Mouse (Mus musculus) midbrain, embryonic 11.5 days (tissue): ENCODE results near the gene Nkpd1. TPM values are rescaled to one million over a fixed set of nuclear protein-coding genes. Genes with fewer than 3 reads are reported as not detected.

ENCODE experiments used
- ATAC-seq: fragments of 200-750 bp; cut with Nextera tagmentation; 2 replicates; pipeline ENCODE4 v1.8.0; 2017; ENCODE audit warnings: moderate TSS enrichment, moderate library complexity; ENCODE audit not compliant: low FRiP score
- DNase-seq: peaks from one replicate; pipeline ENCODE4 v3.0.0; 2015; ENCODE audit warnings: low spot score; ENCODE audit errors: missing footprints
- H3K27ac ChIP-seq: fragments of 300-500 bp; sonication (generic); 2 replicates; pipeline ENCODE4 v1.5.1; 2014; ENCODE audit warnings: low read depth, low read length
- H3K27me3 ChIP-seq: fragments of 300-500 bp; sonication (generic); 2 replicates; pipeline ENCODE4 v1.6.1; 2014; ENCODE audit warnings: mild to moderate bottlenecking, low read length, moderate library complexity, mixed read lengths; ENCODE audit not compliant: control insufficient read depth, insufficient read depth
- H3K36me3 ChIP-seq: fragments of 300-500 bp; sonication (generic); 2 replicates; pipeline ENCODE4 v1.6.1; 2014; ENCODE audit warnings: mild to moderate bottlenecking, low read length, moderate library complexity, mixed read lengths; ENCODE audit not compliant: control insufficient read depth, insufficient read depth
- H3K4me1 ChIP-seq: fragments of 300-500 bp; sonication (generic); 2 replicates; pipeline ENCODE4 v1.6.1; 2014; ENCODE audit warnings: low read length; ENCODE audit not compliant: control insufficient read depth, insufficient read depth
- H3K4me2 ChIP-seq: fragments of 300-500 bp; sonication (generic); 2 replicates; pipeline ENCODE4 v1.6.1; 2014; ENCODE audit warnings: mild to moderate bottlenecking, moderate library complexity
- H3K4me3 ChIP-seq: fragments of 300-500 bp; sonication (generic); 2 replicates; pipeline ENCODE4 v1.5.1; 2014; ENCODE audit warnings: low read depth, low read length
- H3K9ac ChIP-seq: fragments of 300-500 bp; sonication (generic); 2 replicates; pipeline ENCODE4 v1.6.1; 2014; ENCODE audit warnings: low read length
- H3K9me3 ChIP-seq: fragments of 300-500 bp; sonication (generic); 2 replicates; pipeline ENCODE4 v1.6.1; 2016; ENCODE audit warnings: low read length; ENCODE audit not compliant: control insufficient read depth
- WGBS: fragments of 180-500 bp; shearing (Covaris S2); extraction: QIAGEN DNeasy Blood & Tissue Kit; methylation state at CpG from one replicate; pipeline ENCODE4 v1.1.7; 2014; 5-methylcytosine and 5-hydroxymethylcytosine counted together
- polyA plus RNA-seq: library from polyadenylated mRNA; unstranded; fragments of >200 nt; fragmentation: Nextera tagmentation; extraction: Ambion mirVana; gene quantifications from 2 replicates; pipeline ENCODE4 v1.2.1, GENCODE M21; 2014

Gene Nkpd1
- polyA plus RNA-seq, 1 experiment from 2014 or later = not detected

DNA sequence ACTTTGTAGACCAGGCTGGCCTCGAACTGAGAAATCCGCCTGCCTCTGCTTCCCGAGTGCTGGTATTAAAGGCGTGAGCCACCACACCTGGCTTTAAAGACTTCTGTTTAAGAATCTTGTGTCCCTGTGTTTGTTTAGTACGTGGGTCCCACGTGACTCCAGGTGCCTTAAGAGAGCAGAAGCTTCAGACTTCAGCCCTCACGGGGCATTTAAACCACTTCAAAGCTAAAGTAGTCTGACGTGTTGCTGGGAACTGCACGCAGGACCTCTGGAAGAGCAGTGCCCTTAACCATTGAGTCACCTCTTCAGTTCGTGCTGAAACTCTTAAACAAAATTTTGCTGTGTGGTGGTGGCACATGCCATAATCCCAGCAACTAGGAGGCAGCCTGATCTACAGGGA, 31.8 kb downstream of the Nkpd1 start:
- no peak for DNase-seq
- no peak for ATAC-seq
- 92% methylated on average over 10 of the region's 10 CpGs for WGBS
- Histone ChIP-seq H3K4me2 (no peak overlapping the region), H3K4me1 (no peaks in the 10 kb centered on the region), H3K9ac (no peak overlapping the region), H3K27me3 (no peaks in the 10 kb centered on the region), H3K9me3 (no peaks in the 10 kb centered on the region), H3K36me3 (no peaks in the 10 kb centered on the region; the same call in 1 of the 2 replicates), H3K27ac (no peak overlapping the region), H3K4me3 (no peak overlapping the region)

DNA sequence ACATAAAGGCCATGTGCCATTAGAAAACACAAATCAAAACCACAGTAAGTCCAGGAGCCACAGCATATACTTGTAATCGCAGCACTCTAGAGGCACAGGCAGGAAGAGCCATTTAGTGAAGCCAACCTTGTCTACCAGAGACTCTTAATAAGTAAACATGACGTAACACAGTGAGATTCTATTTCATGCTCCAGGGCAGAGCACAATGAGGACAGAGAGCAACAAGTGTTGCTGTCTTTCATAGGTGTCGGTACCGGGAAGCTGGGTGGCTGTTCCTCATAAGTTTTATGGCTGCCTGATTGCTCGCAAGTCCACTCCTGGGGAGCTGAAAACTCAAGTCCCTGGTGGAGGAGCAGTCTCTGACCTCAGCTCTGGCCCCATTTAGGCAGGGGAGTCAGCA, 34.0 kb downstream of the Nkpd1 start:
- no peak for ATAC-seq
- 93% methylated on average over 5 of the region's 5 CpGs for WGBS
- no peaks in the 10 kb centered on the region; the same call in 1 of the 2 replicates for H3K36me3 ChIP-seq
- H3K4me2 ChIP-seq = no peak overlapping the region
- H3K4me1 ChIP-seq = no peaks in the 10 kb centered on the region
- H3K9me3 ChIP-seq = no peaks in the 10 kb centered on the region
- no peak overlapping the region for H3K4me3 ChIP-seq
- no peak for DNase-seq
- H3K27me3 ChIP-seq = no peaks in the 10 kb centered on the region
- H3K27ac ChIP-seq = no peak overlapping the region
- no peak overlapping the region for H3K9ac ChIP-seq

DNA sequence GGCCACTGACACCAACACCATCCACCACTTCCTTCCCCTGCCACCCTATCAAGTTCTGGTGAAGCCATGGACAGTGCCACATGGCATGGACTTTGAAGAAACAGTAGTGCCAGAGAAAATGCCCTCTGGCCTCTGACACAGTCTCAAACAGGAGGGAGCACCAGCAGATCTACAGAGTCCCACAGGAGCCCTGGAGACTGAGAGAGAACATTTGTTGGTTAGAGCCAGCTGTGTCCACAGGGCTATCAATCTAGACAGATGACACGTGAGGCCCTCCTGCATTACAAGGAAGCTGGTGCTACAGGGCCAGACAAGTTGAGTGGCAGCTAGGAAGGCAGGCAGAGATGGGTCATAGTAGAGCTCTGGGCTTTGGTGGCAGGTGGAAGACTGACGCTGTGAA, 34.8 kb downstream of the Nkpd1 start:
- H3K9me3 ChIP-seq = no peaks in the 10 kb centered on the region
- H3K27me3 ChIP-seq = no peaks in the 10 kb centered on the region
- no peak overlapping the region for H3K27ac ChIP-seq
- H3K4me2 ChIP-seq = no peak overlapping the region
- H3K4me1 ChIP-seq = no peaks in the 10 kb centered on the region
- no peak overlapping the region for H3K9ac ChIP-seq
- WGBS = 84% methylated on average over 2 of the region's 2 CpGs
- no peak for DNase-seq
- H3K4me3 ChIP-seq = no peak overlapping the region
- H3K36me3 ChIP-seq = no peaks in the 10 kb centered on the region; the same call in 1 of the 2 replicates
- no peak for ATAC-seq

DNA sequence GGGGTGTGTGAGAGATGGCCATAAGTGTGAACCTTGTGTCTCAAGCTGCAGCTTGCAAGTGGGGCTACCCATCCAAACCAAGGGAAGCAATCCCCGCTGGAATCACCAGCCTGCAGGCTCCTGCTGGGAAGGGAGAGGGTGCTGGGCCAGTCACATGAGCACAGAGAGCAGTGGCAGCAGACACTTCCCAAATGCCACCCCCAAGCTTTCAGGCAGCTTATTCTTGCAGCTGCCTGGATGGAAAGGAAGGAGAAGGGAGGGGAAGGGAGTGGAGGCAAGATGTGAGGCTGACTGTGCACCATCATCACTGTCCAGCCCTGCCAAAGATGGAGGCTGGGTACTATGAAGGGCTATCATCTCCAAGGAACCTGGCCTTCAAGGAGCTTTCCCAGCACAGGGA, 36.5 kb downstream of the Nkpd1 start:
- Histone ChIP-seq H3K4me3 (no peak overlapping the region), H3K27me3 (no peaks in the 10 kb centered on the region), H3K9ac (no peak overlapping the region), H3K9me3 (no peaks in the 10 kb centered on the region), H3K36me3 (no peaks in the 10 kb centered on the region; the same call in 1 of the 2 replicates), H3K4me1 (peaks cover 4% of the 10 kb centered on the region; the same call in 1 of the 2 replicates), H3K4me2 (no peak overlapping the region), H3K27ac (no peak overlapping the region)
- ATAC-seq (no peak), DNase-seq (no peak)
- WGBS = 80% methylated on average over 1 of the region's 1 CpGs

DNA sequence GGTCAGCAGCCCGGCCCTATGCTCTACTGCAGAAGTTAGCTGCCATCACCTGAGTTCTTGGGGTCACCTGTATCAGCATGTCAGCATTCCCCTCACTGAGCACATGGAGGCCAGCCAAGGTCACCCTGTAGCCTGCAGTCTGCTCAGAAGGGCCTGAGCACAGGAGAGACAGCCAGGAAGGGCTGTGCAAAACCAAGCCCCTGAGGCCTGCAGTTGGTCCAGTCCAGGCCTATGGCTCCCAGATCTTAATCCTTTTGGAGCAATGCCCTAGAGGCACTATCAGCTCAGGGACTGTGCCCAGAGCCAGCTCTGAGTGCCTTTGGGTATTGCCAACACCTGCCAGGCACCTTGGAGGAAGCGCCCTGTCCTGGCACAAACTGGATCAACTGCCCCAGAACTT, 39.4 kb downstream of the Nkpd1 start:
- no peaks in the 10 kb centered on the region for H3K9me3 ChIP-seq
- peaks cover 18% of the 10 kb centered on the region for H3K4me1 ChIP-seq
- H3K4me3 ChIP-seq = no peak overlapping the region
- no peak for ATAC-seq
- no peak for DNase-seq
- H3K27me3 ChIP-seq = no peaks in the 10 kb centered on the region
- H3K9ac ChIP-seq = no peak overlapping the region
- H3K36me3 ChIP-seq = no peaks in the 10 kb centered on the region; the same call in 1 of the 2 replicates
- H3K27ac ChIP-seq = no peak overlapping the region
- no peak overlapping the region for H3K4me2 ChIP-seq
- WGBS = 96% methylated on average over 2 of the region's 2 CpGs

DNA sequence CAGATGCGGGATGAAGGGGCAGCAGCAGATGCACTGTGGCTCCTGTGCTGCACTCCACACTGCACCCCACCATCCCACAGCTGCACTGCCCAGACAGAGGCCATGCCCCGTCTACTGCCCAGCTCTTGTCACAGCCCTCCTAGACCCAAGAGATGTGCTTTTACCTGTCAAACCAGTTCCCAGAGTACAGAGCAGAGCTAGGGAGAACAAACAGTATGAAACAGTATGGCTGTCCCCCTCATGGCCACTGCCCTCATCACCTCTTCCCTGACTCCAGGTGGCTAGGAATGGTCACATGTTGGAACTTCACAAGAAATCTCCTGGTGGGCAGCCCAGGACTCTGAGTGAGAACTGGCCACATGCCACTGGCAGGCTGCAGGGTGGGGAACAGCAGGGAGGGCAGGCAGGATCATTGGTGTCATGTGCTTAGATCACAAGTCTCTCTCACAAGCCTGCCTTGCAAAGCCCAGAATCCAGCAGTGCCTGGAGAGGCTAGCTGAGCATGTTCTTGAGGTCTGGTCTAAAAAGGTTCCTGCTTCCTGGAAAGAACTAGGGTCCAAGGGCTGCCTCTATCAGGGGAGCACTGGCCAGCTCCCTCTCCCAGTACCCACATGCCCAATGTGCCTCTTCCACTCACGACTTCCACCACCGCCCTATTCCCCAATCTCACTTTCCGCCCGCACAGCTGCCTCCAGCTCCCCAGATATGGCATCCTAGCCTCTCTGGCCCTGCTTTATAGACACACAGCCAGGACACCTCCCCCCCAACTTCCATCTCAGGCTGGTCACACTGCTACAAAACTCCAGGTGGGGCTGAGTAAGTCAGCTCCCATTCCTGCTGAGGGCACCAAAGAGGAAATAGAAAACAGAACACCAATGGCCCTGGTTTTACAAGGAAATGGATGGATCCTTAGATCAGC, 40.6 kb downstream of the Nkpd1 start:
- H3K4me2 ChIP-seq = no peak overlapping the region
- 96% methylated on average over 6 of the region's 6 CpGs for whole genome bisulfite sequencing
- H3K9ac ChIP-seq = no peak overlapping the region; the same call in 1 of the 2 replicates
- ATAC-seq = no peak
- H3K9me3 ChIP-seq = no peaks in the 10 kb centered on the region
- no peak overlapping the region for H3K27ac ChIP-seq
- no peaks in the 10 kb centered on the region for H3K27me3 ChIP-seq
- H3K4me3 ChIP-seq = no peak overlapping the region
- no peak for DNase-seq
- no peaks in the 10 kb centered on the region; the same call in 1 of the 2 replicates for H3K36me3 ChIP-seq
- peaks cover 21% of the 10 kb centered on the region for H3K4me1 ChIP-seq

DNA sequence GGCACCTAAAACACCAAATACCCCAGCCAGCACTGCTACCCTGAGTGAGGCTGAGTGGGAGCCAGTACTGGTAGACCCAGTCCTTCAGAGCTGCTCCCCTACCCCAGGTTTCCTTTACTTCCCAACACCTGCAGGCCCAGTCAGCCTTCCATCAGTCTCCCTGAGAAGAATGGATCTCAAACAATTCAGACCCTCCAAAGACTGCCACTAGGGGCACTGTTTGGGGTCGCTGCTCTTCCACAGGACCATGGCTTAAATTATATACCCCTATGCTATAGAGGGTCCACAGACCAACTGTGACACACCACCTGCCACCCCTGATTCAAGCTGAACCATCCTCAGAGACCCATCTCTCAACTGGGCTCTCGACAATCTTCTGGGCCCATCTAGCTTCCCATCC, 41.3 kb downstream of the Nkpd1 start:
- DNase-seq (peak; percentile 95), ATAC-seq (no peak)
- Histone ChIP-seq H3K36me3 (no peaks in the 10 kb centered on the region; the same call in 1 of the 2 replicates), H3K4me1 (peaks cover 21% of the 10 kb centered on the region), H3K9ac (peak overlapping the region; percentile 30), H3K4me3 (no peak overlapping the region), H3K27ac (no peak overlapping the region), H3K27me3 (no peaks in the 10 kb centered on the region), H3K4me2 (no peak overlapping the region), H3K9me3 (no peaks in the 10 kb centered on the region)
- 49% methylated on average over 2 of the region's 2 CpGs for WGBS

DNA sequence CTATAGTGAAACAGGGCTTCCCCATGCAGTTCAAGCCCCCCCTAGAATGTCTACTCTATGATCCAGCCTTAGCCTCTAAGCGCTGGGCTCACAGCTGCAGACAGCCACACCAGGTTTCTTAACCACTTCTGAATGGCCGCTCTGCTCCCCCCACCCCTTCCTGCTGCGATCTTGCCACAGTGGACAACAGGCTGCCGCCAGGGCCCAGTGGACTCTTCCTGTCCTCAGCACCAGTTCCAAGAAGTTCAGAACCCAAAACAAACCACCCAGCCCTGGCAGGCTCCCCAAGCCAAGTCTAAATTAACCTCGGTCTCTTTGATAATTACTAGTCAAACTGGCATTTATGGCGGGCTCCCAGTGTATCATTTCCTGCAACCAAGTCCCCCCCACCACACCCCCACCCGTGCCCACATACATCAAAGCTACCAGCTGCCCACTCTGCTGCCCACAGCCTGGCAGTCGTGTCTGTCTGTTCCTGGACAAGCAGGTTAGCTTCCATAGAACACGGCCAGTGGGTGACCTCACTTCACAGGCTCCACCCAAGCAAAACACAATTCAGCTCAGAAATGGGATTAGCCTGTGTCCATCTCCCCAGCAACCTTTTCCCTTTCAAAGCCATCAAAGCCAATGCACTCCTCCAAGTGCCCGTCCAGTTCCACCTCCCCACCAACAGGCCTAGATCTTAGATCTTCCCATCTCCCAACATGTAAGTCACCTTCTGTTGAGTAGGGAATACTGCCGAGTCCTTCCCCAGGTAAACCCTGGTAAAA, 43.0 kb downstream of the Nkpd1 start:
- Histone ChIP-seq H3K36me3 (peaks cover 10% of the 10 kb centered on the region), H3K4me2 (peak overlapping the region; percentile 88), H3K4me3 (peak overlapping the region; percentile 81), H3K9ac (peak overlapping the region; percentile 95), H3K27me3 (no peaks in the 10 kb centered on the region), H3K4me1 (peaks cover 21% of the 10 kb centered on the region), H3K27ac (no peak overlapping the region), H3K9me3 (no peaks in the 10 kb centered on the region; the same call in 1 of the 2 replicates)
- ATAC-seq (no peak), DNase-seq (peak; percentile 90)
- 23% methylated on average over 11 of the region's 11 CpGs for WGBS

DNA sequence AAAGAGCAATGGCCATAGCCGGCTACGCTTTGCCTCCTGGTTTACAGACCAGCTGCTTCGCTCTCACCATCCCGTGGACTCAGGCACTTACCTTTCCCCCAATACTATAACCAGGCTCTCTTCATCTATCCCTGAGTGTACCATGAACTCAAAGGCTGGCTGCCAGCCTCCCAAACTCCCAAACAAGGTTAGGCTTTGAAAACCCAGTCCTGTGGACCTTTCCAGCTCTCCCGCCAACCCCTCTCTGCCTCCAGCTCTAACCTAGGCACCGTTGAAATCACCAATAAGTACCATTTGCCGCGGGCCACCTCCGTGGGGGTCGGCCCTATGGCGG, 43.8 kb downstream of the Nkpd1 start:
- Histone ChIP-seq H3K27me3 (no peaks in the 10 kb centered on the region), H3K4me1 (peaks cover 21% of the 10 kb centered on the region), H3K27ac (peak overlapping the region; percentile 86; the same call in 1 of the 2 replicates), H3K4me2 (peak overlapping the region; percentile 88), H3K9ac (peak overlapping the region; percentile 95), H3K9me3 (no peaks in the 10 kb centered on the region; the same call in 1 of the 2 replicates), H3K4me3 (peak overlapping the region; percentile 81), H3K36me3 (peaks cover 10% of the 10 kb centered on the region)
- 2% methylated on average over 11 of the region's 11 CpGs for WGBS
- ATAC-seq (no peak), DNase-seq (no peak)
